Mouse (Mus musculus): Measurements from ENCODE around the gene Ensa.
A peak's percentile ranks its signal among the peaks of the same experiment; 100 is the strongest.

- TF ChIP-seq CTCF (conservative IDR thresholded peaks at IDR 0.05; ENCODE audit: insufficient read depth, insufficient read length, low read depth, low read length) = peak; percentile 43
- TF ChIP-seq POLR2A (IDR thresholded peaks at IDR 0.05; ENCODE audit: low read depth, low read length) = no peak
Observed at GRCm38 (mm10) chr3:95632648-95633588, 8.1 kb downstream of the Ensa start.

All from kidney, adult 2 months (tissue).